Mouse (Mus musculus): ENCODE results near the gene Polr2g.
A peak's percentile ranks its signal among the peaks of the same experiment; 100 is the strongest.
"Not testable (repeated sequence)": the region's sequence is repeated elsewhere in the genome, so short reads cannot be mapped to it uniquely, and the experiment has no call there.

Gene Polr2g

GRCm38 (mm10) chr19:8798264-8798946 lies at the start of gene Polr2g:
Gene Polr2g (minus strand): TSS chr19:8798577.
- DNase-seq (ENCODE audit: low spot score in 2 of 2): peak; percentile 87 to 90

DNA sequence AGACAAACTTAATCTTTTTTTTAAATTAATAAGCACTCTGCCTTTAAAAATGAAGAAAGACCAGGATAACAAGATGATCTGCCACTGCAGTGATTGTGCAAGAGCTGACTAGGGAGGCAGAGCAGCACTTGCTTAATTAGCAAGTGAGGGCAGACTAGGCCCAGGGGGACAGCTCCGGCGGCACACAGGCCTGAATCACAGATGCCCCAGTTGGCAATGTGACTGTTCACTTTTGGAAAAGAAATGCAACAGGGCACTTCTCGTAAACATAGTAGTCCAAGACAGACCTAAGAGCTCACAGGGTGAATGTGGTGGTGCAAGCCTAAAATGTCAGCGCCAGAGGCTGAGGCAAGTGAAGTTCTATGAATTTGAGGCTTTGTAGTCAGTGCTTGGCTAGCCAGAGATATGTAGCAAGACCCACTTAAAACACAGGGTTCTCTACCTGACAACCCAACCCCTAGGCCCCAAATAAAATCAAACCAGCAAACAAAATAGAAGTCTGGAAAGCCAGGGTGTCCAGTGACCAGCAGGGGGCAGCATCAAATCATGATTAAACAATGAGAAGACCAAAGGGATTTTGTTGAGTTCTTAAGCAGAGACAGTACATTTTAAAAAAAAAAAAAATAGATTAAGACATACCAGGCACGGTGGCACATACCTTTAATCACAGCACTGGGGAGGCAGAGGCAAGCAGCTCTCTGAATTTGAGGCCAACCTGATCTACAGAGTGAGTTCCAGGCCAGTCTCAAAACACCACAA lies 46.2 kb upstream of the Polr2g start:
- peak; percentile 85 to 88 for DNase-seq (ENCODE audit: low spot score in 2 of 2)

DNA sequence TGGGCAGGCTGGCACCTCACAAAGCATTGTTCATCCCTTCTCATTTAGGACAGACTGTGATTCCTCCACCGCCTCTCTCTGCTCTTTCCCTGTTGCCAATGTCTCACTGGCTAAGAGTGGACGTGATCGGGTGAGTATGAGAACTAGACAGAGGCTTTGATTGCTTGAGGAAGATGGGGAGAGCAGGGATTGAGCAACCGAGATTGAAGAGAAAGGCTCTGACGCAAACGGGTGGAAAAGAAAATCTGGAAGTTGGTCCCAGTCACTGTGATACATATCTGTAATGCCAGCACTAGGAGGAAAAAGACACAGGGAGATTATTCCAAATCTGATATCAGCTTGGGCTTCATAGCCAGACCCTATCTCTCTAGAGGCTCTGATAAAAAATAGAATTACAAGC lies 44.6 kb upstream of the Polr2g start:
- no peak for DNase-seq (ENCODE audit: low spot score in 2 of 2)

DNA sequence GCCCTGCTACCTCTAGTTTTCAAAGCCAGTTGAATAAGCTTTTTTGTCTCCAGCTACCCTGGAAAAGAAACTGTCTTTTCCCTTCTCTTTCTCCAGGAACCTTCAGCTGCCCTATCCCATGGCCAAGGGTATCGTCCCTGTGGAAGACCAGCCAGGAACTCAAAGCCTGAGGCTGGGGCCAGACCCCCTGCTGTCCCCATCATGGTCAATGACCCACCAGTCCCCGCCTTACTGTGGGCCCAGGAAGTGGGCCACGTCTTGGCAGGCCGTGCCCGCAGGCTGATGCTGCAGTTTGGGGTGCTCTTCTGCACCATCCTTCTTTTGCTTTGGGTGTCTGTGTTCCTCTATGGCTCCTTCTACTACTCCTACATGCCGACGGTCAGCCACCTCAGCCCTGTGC lies 42.6 kb upstream of the Polr2g start:
- DNase-seq (ENCODE audit: low spot score in 2 of 2): no peak

DNA sequence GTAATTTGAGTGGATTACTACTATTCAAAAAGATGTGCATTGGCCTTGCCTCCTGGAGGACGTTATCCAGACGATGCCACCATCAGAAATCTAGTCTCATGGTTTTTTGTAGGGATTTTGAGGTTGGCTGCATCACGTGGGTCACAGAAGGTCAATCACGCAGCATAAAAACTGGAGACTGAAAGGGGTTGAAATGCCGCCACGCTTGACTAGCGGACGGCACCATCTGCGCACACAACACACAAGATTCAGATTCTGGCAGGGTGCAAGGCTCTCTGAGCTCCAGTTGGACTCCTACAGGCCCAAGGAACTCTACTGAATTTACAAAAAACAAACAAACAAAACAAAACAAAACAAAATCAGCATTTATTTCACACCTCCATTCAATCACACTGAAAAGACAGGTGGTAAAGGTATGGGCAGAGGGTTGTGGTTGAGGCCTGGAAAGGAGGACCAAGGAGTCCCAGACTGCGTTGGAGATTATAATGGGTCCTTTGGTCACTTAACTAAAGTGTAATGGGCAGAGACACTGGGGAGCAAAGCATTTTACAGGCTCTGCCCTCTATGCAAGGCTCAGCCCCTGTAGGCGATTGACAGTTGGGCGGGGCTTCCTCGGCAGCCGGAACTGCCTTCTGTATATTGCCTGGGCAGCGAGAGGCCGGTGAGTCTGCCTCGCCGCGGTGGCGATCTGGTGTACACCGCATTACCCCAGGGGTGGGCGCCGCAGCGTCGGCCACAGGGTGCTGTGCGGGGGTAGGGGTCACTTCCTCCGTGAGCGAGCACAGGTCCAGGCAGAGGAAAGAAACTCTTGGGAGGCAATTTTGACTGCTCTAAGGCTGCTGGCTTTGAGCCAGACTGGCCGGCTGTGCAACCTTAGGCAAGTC lies 41.8 kb upstream of the Polr2g start:
- DNase-seq (ENCODE audit: low spot score in 2 of 2): peak; percentile 78 to 82

DNA sequence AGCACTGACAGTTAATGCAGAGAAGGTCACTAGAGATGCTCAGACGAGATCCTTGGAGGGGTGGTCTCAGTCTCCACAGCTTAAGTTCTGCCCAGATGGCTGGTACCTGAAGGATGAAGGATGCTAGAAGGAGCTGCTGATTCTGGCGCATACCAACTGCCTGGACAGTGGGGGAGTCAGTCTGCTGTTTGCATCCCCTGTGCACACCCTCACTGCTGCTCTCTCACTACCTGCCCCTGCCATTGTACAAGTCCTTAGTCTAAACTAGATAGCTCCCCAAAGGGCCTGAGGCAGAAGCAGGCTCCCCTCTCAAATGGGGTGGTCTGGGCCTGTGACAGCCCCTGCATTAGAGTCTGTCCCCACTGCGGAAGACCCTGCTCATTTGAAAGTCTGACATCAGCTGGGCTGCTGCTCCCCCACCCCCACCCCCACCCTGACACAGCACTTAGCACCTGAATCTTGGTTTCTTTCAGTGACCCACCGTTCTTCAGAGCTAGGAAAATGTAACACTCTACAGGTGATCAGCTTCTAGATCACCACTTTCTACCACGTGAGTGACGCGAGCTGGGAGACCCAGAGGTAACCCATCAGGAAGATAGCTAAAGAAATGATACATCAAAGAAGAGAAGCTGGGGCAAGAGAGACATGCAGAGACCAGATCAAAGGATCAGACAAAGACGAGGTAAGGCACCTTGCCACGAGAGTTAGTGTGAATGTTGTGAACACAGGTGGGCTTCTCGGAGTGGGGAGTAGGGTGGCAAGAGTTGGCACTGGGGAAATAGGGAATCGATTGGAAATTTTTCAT lies 40.9 kb upstream of the Polr2g start, which contains the start of gene Gng3:
Gng3 (minus strand) TSS at position 92 of the 805 bp plus-strand sequence.
- peak; percentile 90 for DNase-seq (ENCODE audit: low spot score in 2 of 2)

DNA sequence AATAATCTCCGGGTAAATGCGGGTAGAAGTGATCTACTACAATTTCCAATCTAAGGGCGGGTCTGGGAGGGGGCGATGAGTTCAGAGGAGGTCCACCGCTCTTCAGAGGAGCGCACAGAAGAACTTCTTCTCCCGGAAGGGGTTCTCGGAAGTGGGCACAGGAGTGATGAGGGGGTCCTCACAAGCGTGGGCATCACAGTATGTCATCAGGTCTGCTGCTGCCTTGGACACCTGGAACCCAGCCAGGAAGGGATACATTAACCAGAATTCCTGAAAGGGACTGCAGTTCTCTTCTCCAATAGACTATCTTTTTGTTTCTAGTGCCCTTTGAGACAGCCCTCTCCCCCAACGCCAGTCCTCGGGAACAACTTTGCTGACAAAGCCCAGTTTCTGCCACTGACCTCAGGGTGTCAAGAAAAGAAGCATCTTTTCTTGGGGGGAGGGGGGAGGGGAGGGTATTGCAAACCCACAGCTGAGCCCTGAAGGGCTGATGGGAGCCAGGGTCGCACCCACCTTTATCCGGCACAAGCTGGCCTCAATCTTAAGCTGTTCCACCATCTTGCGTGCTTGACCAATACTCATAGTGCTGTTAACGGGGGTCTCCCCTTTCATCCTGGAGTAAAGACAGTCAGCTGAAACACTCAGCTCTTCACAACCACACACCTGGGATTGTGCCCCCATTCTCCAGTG lies 39.8 kb upstream of the Polr2g start:
- DNase-seq (ENCODE audit: low spot score in 2 of 2): peak in 1 of 2 experiments; percentile 43

DNA sequence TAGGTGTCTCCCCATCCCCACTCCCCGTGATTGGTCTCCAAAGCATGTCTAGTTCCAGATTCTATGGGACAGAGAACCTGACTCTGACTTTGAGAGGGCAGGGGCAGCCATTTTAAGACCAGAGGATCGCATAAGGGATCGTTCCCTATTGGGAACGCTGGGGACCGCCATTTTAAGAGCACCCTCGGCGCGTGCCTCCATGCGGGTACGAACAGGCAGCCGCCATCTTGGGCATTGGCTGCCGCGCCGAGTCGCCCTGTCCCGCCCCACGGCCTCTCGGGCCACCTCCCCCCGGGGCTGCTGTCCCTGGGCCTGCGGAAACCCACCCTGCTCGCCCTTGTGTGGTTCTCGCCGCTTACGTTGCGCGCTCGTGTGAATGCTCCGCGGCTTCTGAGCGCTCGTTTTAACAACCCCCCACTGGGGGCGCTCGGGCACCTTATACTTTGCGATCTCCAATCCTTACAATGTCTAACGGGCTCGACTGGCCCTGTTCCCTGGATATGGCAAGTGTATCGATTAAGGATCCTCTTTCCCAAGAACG lies 38.9 kb upstream of the Polr2g start, which contains the start of gene Bscl2:
Bscl2 (plus strand) TSS at position 217 of the 541 bp plus-strand sequence.
- DNase-seq (ENCODE audit: low spot score in 2 of 2): peak; percentile 85 to 92

DNA sequence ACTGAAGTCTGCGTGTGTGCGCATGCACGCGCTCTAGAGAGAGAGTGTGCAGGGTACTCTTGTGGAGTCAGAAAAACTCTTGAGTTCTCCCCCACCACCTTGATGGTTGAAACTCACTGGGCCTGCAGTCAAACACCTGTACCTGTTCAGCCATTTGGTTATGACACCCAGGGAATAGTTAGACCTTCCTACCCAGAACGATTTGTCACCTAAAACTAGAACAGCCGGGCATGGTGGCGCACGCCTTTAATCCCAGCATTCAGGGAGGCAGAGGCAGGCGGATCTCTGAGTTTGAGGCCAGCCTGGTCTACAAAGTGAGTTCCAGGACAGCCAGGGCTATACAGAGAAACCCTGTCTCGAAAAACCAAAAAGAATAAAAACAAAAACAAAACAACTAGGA lies 38.0 kb upstream of the Polr2g start:
- not testable (repeated sequence) for DNase-seq (ENCODE audit: low spot score in 2 of 2)

DNA sequence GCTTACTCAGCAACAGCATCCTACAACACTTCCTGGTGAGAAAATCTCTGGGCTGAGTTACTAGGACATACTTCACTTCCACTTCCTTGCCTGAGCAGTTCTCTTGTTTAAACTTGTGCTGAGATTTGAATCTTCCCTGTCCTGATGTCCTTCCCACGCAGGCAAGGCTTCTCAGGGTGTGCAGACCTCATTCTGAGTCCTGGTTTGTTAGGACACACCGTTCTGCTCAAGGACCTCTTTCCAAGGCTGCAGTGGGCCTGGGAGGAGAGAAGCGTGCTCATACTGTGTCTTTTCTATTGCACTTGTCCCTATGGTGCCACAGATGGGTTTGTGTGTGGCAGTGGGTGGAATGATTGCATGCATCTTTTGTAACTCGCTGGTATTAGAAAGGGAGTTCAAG lies 34.6 kb upstream of the Polr2g start:
- no peak for DNase-seq (ENCODE audit: low spot score in 2 of 2)

DNA sequence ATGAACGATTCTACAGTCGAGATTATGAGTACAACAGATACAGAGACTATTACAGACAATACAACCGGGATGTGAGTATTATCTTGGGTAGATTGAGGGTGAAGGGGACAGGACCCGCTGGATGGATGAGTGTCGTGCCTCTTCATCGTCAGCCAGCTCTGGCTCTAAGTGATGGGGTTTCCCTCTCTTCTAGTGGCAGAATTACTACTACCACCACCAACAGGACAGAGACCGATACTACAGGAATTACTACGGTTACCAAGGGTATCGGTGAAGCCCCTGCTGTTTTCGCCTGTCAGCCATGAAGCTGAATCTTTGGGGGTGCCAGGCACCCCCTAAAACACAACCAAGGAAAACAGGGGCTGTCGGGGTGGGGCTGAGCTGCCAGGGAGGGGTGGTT lies 32.9 kb upstream of the Polr2g start:
- DNase-seq (ENCODE audit: low spot score in 2 of 2): no peak

GRCm38 (mm10) chr19:8830664-8831063 lies 32.3 kb upstream of the Polr2g start:
- DNase-seq (ENCODE audit: low spot score in 2 of 2): no peak

GRCm38 (mm10) chr19:8829660-8830059 lies 31.3 kb upstream of the Polr2g start, which contains the start of gene AC129217.1:
Gene AC129217.1 (plus strand): TSS chr19:8829773.
- no peak for DNase-seq (ENCODE audit: low spot score in 2 of 2)

- no peak for DNase-seq (ENCODE audit: low spot score in 2 of 2)
These were observed 24.3 kb upstream of the Polr2g start for GRCm38 (mm10) chr19:8822696-8823095.

GRCm38 (mm10) chr19:8821146-8821545 lies 22.8 kb upstream of the Polr2g start:
- DNase-seq (ENCODE audit: low spot score in 2 of 2): no peak

DNA sequence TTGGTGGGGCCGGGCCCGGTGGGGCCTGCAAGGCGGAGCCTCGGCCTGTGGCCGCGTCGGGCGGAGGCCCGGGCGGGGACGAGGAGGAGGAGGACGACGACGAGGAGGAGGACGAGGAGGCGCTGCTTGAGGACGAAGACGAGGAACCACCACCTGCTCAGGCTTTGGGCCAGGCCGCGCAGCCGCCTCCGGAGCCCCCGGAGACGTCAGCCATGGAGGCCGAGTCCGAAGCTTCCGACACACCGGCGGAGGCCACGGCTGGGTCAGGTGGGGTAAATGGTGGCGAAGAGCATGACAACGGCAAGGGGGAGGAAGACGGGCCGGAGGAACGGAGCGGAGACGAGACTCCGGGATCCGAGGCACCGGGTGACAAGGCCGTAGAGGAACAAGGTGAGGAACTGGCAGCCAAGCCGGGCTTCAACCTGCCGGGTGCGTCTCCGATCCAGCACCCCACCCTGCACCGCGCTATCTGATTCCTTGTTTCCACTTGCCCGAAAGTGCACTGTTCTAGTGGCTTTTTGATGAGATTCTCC lies 22.1 kb upstream of the Polr2g start:
- no peak for DNase-seq (ENCODE audit: low spot score in 2 of 2)

- DNase-seq (ENCODE audit: low spot score in 2 of 2): peak; percentile 98
These were observed 21.4 kb upstream of the Polr2g start, which contains the start of gene Hnrnpul2 for GRCm38 (mm10) chr19:8819596-8820423. Gene Hnrnpul2 (plus strand): TSS chr19:8820010.

DNA sequence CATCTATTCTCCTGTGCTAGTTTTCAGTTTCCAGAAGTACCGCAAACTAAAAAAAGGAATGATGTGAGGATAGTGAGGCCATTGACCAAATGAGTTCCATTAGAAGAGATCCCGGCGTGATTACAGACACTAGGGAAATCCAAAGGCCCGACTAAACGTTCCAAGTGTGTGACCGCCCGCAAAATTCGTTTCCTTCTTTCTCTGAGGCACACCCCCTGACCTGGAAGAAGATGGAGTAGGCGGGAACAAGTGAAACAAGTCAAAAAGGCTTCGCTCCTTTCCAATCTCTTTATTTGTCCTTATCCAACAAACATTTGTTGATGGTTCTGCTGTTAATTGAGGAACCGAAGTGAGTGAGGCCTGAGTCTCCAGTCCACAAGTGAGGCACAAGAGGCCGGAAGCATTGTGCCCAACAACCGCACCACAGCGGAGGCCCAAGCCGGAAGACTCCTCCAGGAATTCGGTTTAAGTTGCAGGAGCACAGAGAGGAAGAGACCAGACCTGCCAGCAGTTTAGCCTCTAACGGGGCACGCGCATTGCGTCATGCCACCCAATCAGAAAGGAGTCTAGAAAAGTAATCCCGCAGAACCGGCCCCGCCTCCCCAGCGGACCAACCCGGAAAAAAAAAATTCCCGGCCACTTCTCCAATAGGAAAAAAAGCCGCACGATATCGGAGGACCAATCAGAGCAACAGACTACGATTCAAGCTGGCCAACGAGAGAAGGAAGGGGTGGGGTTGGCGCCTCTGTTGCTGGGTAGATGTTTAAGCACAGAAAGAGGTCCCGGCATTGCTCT lies 20.6 kb upstream of the Polr2g start, which contains the start of gene Ttc9c:
Ttc9c (minus strand) TSS at position 533 of the 795 bp plus-strand sequence.
- DNase-seq (ENCODE audit: low spot score in 2 of 2): peak; percentile 97 to 98

Data from right cerebral cortex, adult 2 months (tissue).